Mouse (Mus musculus) cortical plate, adult 2 months (tissue): ENCODE results near the gene Atp5e.

Experiments used
- CTCF ChIP-seq: fragments of 200-500 bp; IDR thresholded peaks from 2 replicates; pipeline ENCODE4 v1.5.1; 2011; ENCODE audit warnings: mild to moderate bottlenecking, control low read depth, low read length; ENCODE audit not compliant: insufficient read depth; ENCODE audit errors: extremely low read depth
- POLR2A ChIP-seq: fragments of 200-500 bp; IDR thresholded peaks from 2 replicates; pipeline ENCODE4 v1.6.1; 2011; ENCODE audit warnings: mild to moderate bottlenecking, low read length, control low read depth; ENCODE audit not compliant: insufficient read depth; ENCODE audit errors: extremely low read depth

DNA sequence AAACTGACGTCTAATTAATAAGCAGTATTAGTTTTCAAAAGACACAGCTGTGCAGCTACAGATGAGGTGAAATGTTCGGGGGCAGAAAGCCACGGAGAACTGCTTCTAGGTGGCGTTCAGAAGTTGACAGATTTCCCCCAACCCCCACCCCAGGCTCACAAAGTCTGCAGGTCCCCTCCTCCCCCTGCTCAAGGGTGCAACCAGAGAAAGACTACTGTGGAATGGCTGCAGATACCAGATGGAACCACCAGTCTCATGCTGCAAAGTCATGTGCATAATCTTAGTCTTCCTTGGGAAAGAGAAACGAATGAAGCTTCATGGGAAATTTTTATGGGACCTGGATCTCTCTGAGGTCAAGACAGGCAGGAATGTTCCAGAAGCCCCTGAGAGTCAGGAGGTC is 38.4 kb upstream of the Atp5e start:
- TF ChIP-seq POLR2A = no peak
- TF ChIP-seq CTCF = no peak
